Mouse (Mus musculus) heart, postnatal 25 days (tissue): ENCODE results near the gene Trp53tg5. TPM values are rescaled to one million over a fixed set of nuclear protein-coding genes. Genes with fewer than 3 reads are reported as not detected.

Experiments used
- total RNA-seq, 2 experiments: library from RNA; stranded (reverse); gene quantifications; 2 replicates each; pipeline ENCODE4 v1.2.3; 2021

Gene Trp53tg5
- total RNA-seq, 2 experiments from 2014 or later: not detected

Other genes starting within 250 kb of the Trp53tg5 start
- gene Svs2, start 235.3 kb downstream of the Trp53tg5 start, total RNA-seq: not detected
- gene Svs3b, start 217.1 kb downstream of the Trp53tg5 start, total RNA-seq: not detected
- not detected for gene Svs4, start 195.3 kb downstream of the Trp53tg5 start, total RNA-seq
- gene Svs3a, start 184.5 kb downstream of the Trp53tg5 start, total RNA-seq: not detected
- gene Svs6, start 157.0 kb downstream of the Trp53tg5 start, total RNA-seq: not detected
- gene Svs5, start 141.0 kb downstream of the Trp53tg5 start, total RNA-seq: not detected
- gene Slpi, start 84.6 kb downstream of the Trp53tg5 start, total RNA-seq: 1 to 10 TPM; 3.1 to 7.2 TPM
- gene Rbpjl, start 70.6 kb downstream of the Trp53tg5 start, total RNA-seq: not detected
- under 1 TPM; 0.42 to 0.52 TPM for gene Matn4, start 68.6 kb downstream of the Trp53tg5 start, total RNA-seq
- gene Sdc4, start 29.8 kb downstream of the Trp53tg5 start, total RNA-seq: 10 to 100 TPM; 19.7 to 22.4 TPM
- 10 to 100 TPM; 22.2 to 26.8 TPM for gene Sys1, start 16.8 kb downstream of the Trp53tg5 start, total RNA-seq
- 1 to 10 TPM; 1.4 to 2.5 TPM for gene Gm20458, start 12.8 kb downstream of the Trp53tg5 start, total RNA-seq
- gene Dbndd2, start 12.4 kb upstream of the Trp53tg5 start, total RNA-seq: 10 to 100 TPM; 14.4 to 21.9 TPM
- gene Pigt, start 23.8 kb upstream of the Trp53tg5 start, total RNA-seq: 10 to 100 TPM; 34.7 to 34.8 TPM
- gene Wfdc2, start 88.7 kb upstream of the Trp53tg5 start, total RNA-seq: under 1 TPM; 0.78 to 0.83 TPM
- gene Spint3, start 99.7 kb upstream of the Trp53tg5 start, total RNA-seq: not detected
- under 1 TPM in 1 of 2 experiments, not detected in 1; 0.34 TPM for gene Wfdc6a, start 111.7 kb upstream of the Trp53tg5 start, total RNA-seq
- gene Eppin, start 119.9 kb upstream of the Trp53tg5 start, total RNA-seq: not detected
- not detected for gene Wfdc6b, start 139.8 kb upstream of the Trp53tg5 start, total RNA-seq
- gene Wfdc8, start 139.9 kb upstream of the Trp53tg5 start, total RNA-seq: not detected
- gene Wfdc16, start 165.1 kb upstream of the Trp53tg5 start, total RNA-seq: not detected
- not detected for gene Wfdc10, start 182.3 kb upstream of the Trp53tg5 start, total RNA-seq
- not detected for gene Wfdc9, start 182.9 kb upstream of the Trp53tg5 start, total RNA-seq
- not detected for gene Wfdc11, start 200.4 kb upstream of the Trp53tg5 start, total RNA-seq
- gene Wfdc13, start 211.4 kb upstream of the Trp53tg5 start, total RNA-seq: not detected
- gene Spint4, start 224.8 kb upstream of the Trp53tg5 start, total RNA-seq: not detected
- gene Spint5, start 241.6 kb upstream of the Trp53tg5 start, total RNA-seq: not detected